Mouse (Mus musculus): ENCODE data around the gene Anapc11. TPM values are rescaled to one million over a fixed set of nuclear protein-coding genes. Genes with fewer than 3 reads are reported as not detected.
"Not testable (repeated sequence)": the region's sequence is repeated elsewhere in the genome, so short reads cannot be mapped to it uniquely, and the experiment has no call there.

The Anapc11 gene
- polyA plus RNA-seq, 1 experiment from 2014 or later, result 208 TPM

- not testable (repeated sequence) for H3K27me3 ChIP-seq (replicated peaks; ENCODE audit: control insufficient read depth, insufficient read depth, low read length); ATAC-seq (replicated peaks; ENCODE audit: low FRiP score); DNase-seq (ENCODE audit: low spot score); H3K9ac ChIP-seq (ENCODE audit: low read depth, low read length); H3K9me3 ChIP-seq (ENCODE audit: control insufficient read depth, low read length); H3K4me2 ChIP-seq; H3K4me3 ChIP-seq (ENCODE audit: low read depth, low read length); H3K27ac ChIP-seq (ENCODE audit: low read depth, low read length)
- Histone ChIP-seq H3K36me3 (ENCODE audit: control insufficient read depth, insufficient read depth, low read length) (peaks cover 55% of the 10 kb centered on the region), H3K4me1 (replicated peaks; ENCODE audit: control insufficient read depth, insufficient read depth, low read length) (peaks cover 25% of the 10 kb centered on the region)
- WGBS, result 90% methylated on average over 2 of the region's 2 CpGs
Measured at GRCm38 (mm10) chr11:120582982-120583293, 15.3 kb upstream of the Anapc11 start.

GRCm38 (mm10) chr11:120583937-120584336 lies 14.3 kb upstream of the Anapc11 start:
- Histone ChIP-seq H3K9me3 (ENCODE audit: control insufficient read depth, low read length) (peaks cover 4% of the 10 kb centered on the region), H3K27ac (ENCODE audit: low read depth, low read length) (no peak overlapping the region), H3K36me3 (ENCODE audit: control insufficient read depth, insufficient read depth, low read length) (peaks cover 54% of the 10 kb centered on the region), H3K4me2 (no peak overlapping the region), H3K9ac (ENCODE audit: low read depth, low read length) (no peak overlapping the region), H3K27me3 (replicated peaks; ENCODE audit: control insufficient read depth, insufficient read depth, low read length) (no peaks in the 10 kb centered on the region), H3K4me3 (ENCODE audit: low read depth, low read length) (no peak overlapping the region), H3K4me1 (replicated peaks; ENCODE audit: control insufficient read depth, insufficient read depth, low read length) (peaks cover 25% of the 10 kb centered on the region)
- ATAC-seq (replicated peaks; ENCODE audit: low FRiP score) (no peak), DNase-seq (ENCODE audit: low spot score) (no peak)
- 97% methylated on average over 1 of the region's 1 CpGs for WGBS

GRCm38 (mm10) chr11:120588531-120588930 lies 9.7 kb upstream of the Anapc11 start:
- H3K9me3 ChIP-seq (ENCODE audit: control insufficient read depth, low read length), result peaks cover 4% of the 10 kb centered on the region
- WGBS, result 51% methylated on average over 6 of the region's 6 CpGs
- H3K4me2 ChIP-seq, result no peak overlapping the region
- peaks cover 74% of the 10 kb centered on the region for H3K36me3 ChIP-seq (ENCODE audit: control insufficient read depth, insufficient read depth, low read length)
- H3K27ac ChIP-seq (ENCODE audit: low read depth, low read length), result peak overlapping the region; percentile 26; the same call in 1 of the 2 replicates
- DNase-seq (ENCODE audit: low spot score) (no peak), ATAC-seq (replicated peaks; ENCODE audit: low FRiP score) (peak; percentile 71)
- H3K4me1 ChIP-seq (replicated peaks; ENCODE audit: control insufficient read depth, insufficient read depth, low read length), result peaks cover 7% of the 10 kb centered on the region
- no peaks in the 10 kb centered on the region for H3K27me3 ChIP-seq (replicated peaks; ENCODE audit: control insufficient read depth, insufficient read depth, low read length)
- no peak overlapping the region for H3K9ac ChIP-seq (ENCODE audit: low read depth, low read length)
- H3K4me3 ChIP-seq (ENCODE audit: low read depth, low read length), result no peak overlapping the region

- peak; percentile 29 for ATAC-seq (replicated peaks; ENCODE audit: low FRiP score)
- Histone ChIP-seq H3K9ac (ENCODE audit: low read depth, low read length) (peak overlapping the region; percentile 100), H3K9me3 (ENCODE audit: control insufficient read depth, low read length) (no peaks in the 10 kb centered on the region), H3K36me3 (ENCODE audit: control insufficient read depth, insufficient read depth, low read length) (peaks cover 46% of the 10 kb centered on the region), H3K4me2 (peak overlapping the region; percentile 97), H3K27me3 (replicated peaks; ENCODE audit: control insufficient read depth, insufficient read depth, low read length) (no peaks in the 10 kb centered on the region), H3K27ac (ENCODE audit: low read depth, low read length) (peak overlapping the region; percentile 97), H3K4me1 (replicated peaks; ENCODE audit: control insufficient read depth, insufficient read depth, low read length) (peaks cover 24% of the 10 kb centered on the region), H3K4me3 (ENCODE audit: low read depth, low read length) (peak overlapping the region; percentile 100)
- WGBS, result 3% methylated on average over 88 of the region's 99 CpGs
- no peak for DNase-seq (ENCODE audit: low spot score)
Measured at GRCm38 (mm10) chr11:120597240-120598235, 683 bp upstream of the Anapc11 start.

GRCm38 (mm10) chr11:120598990-120599549 lies 849 bp downstream of the Anapc11 start:
- peaks cover 35% of the 10 kb centered on the region for H3K4me1 ChIP-seq (replicated peaks; ENCODE audit: control insufficient read depth, insufficient read depth, low read length)
- H3K27me3 ChIP-seq (replicated peaks; ENCODE audit: control insufficient read depth, insufficient read depth, low read length), result no peaks in the 10 kb centered on the region
- H3K4me3 ChIP-seq (ENCODE audit: low read depth, low read length), result peak overlapping the region; percentile 100
- H3K9me3 ChIP-seq (ENCODE audit: control insufficient read depth, low read length), result no peaks in the 10 kb centered on the region
- ATAC-seq (replicated peaks; ENCODE audit: low FRiP score) (no peak), DNase-seq (ENCODE audit: low spot score) (no peak)
- H3K9ac ChIP-seq (ENCODE audit: low read depth, low read length), result peak overlapping the region; percentile 100
- WGBS, result 43% methylated on average over 17 of the region's 17 CpGs
- peak overlapping the region; percentile 97 for H3K27ac ChIP-seq (ENCODE audit: low read depth, low read length)
- H3K4me2 ChIP-seq, result peak overlapping the region; percentile 97
- peaks cover 34% of the 10 kb centered on the region for H3K36me3 ChIP-seq (ENCODE audit: control insufficient read depth, insufficient read depth, low read length)

GRCm38 (mm10) chr11:120600716-120601115 lies 2.5 kb downstream of the Anapc11 start:
- WGBS, result 90% methylated on average over 3 of the region's 3 CpGs
- H3K4me1 ChIP-seq (replicated peaks; ENCODE audit: control insufficient read depth, insufficient read depth, low read length), result peaks cover 38% of the 10 kb centered on the region
- peaks cover 25% of the 10 kb centered on the region for H3K36me3 ChIP-seq (ENCODE audit: control insufficient read depth, insufficient read depth, low read length)
- DNase-seq (ENCODE audit: low spot score) (no peak), ATAC-seq (replicated peaks; ENCODE audit: low FRiP score) (no peak)
- H3K4me3 ChIP-seq (ENCODE audit: low read depth, low read length), result no peak overlapping the region
- H3K9me3 ChIP-seq (ENCODE audit: control insufficient read depth, low read length), result no peaks in the 10 kb centered on the region
- no peak overlapping the region for H3K9ac ChIP-seq (ENCODE audit: low read depth, low read length)
- no peak overlapping the region for H3K27ac ChIP-seq (ENCODE audit: low read depth, low read length)
- no peaks in the 10 kb centered on the region for H3K27me3 ChIP-seq (replicated peaks; ENCODE audit: control insufficient read depth, insufficient read depth, low read length)
- no peak overlapping the region for H3K4me2 ChIP-seq

- Histone ChIP-seq H3K9me3 (ENCODE audit: control insufficient read depth, low read length) (no peaks in the 10 kb centered on the region), H3K27ac (ENCODE audit: low read depth, low read length) (peak overlapping the region; percentile 64), H3K4me1 (replicated peaks; ENCODE audit: control insufficient read depth, insufficient read depth, low read length) (peaks cover 30% of the 10 kb centered on the region), H3K4me2 (peak overlapping the region; percentile 53), H3K36me3 (ENCODE audit: control insufficient read depth, insufficient read depth, low read length) (peaks cover 21% of the 10 kb centered on the region), H3K9ac (ENCODE audit: low read depth, low read length) (peak overlapping the region; percentile 35), H3K27me3 (replicated peaks; ENCODE audit: control insufficient read depth, insufficient read depth, low read length) (peaks cover 3% of the 10 kb centered on the region; the same call in 1 of the 2 replicates), H3K4me3 (ENCODE audit: low read depth, low read length) (peak overlapping the region; percentile 20; the same call in 1 of the 2 replicates)
- DNase-seq (ENCODE audit: low spot score) (no peak), ATAC-seq (replicated peaks; ENCODE audit: low FRiP score) (peak; percentile 78)
- WGBS, result 54% methylated on average over 2 of the region's 2 CpGs
Measured at GRCm38 (mm10) chr11:120603545-120603944, 5.3 kb downstream of the Anapc11 start.

- DNase-seq (ENCODE audit: low spot score), result no peak
- H3K9ac ChIP-seq (ENCODE audit: low read depth, low read length), result no peak overlapping the region
- H3K4me1 ChIP-seq (replicated peaks; ENCODE audit: control insufficient read depth, insufficient read depth, low read length), result peaks cover 33% of the 10 kb centered on the region
- H3K9me3 ChIP-seq (ENCODE audit: control insufficient read depth, low read length), result no peaks in the 10 kb centered on the region
- no peak overlapping the region for H3K4me2 ChIP-seq
- WGBS, result 91% methylated on average over 7 of the region's 7 CpGs
- H3K27ac ChIP-seq (ENCODE audit: low read depth, low read length), result no peak overlapping the region
- H3K36me3 ChIP-seq (ENCODE audit: control insufficient read depth, insufficient read depth, low read length), result peaks cover 17% of the 10 kb centered on the region
- no peak overlapping the region for H3K4me3 ChIP-seq (ENCODE audit: low read depth, low read length)
- ATAC-seq (replicated peaks; ENCODE audit: low FRiP score), result no peak
- peaks cover 4% of the 10 kb centered on the region; the same call in 1 of the 2 replicates for H3K27me3 ChIP-seq (replicated peaks; ENCODE audit: control insufficient read depth, insufficient read depth, low read length)
Measured at GRCm38 (mm10) chr11:120605667-120606066, 7.4 kb downstream of the Anapc11 start.

Data from liver, embryonic 11.5 days (tissue).